Mouse (Mus musculus) myocyte (in vitro differentiated cells): ENCODE results near the gene Clip4.

Experiments used
- CEBPB ChIP-seq: IDR thresholded peaks from 2 replicates; pipeline ENCODE4 v1.6.1; 2011; ENCODE audit warnings: mild to moderate bottlenecking, moderate library complexity; ENCODE audit not compliant: poor library complexity, insufficient read depth, severe bottlenecking
- E2F4 ChIP-seq: IDR thresholded peaks from one replicate; pipeline ENCODE4 v1.6.1; 2011; ENCODE audit warnings: mild to moderate bottlenecking, control low read depth, moderate library complexity; ENCODE audit not compliant: insufficient read depth
- MAX ChIP-seq: IDR thresholded peaks from one replicate; pipeline ENCODE4 v1.6.1; 2011; ENCODE audit warnings: low read depth, mild to moderate bottlenecking, control low read depth
- POLR2A ChIP-seq: IDR thresholded peaks from one replicate; pipeline ENCODE4 v1.6.1; 2011; ENCODE audit warnings: low read depth, mild to moderate bottlenecking, control low read depth, moderate library complexity; ENCODE audit not compliant: insufficient read length
- POLR2AphosphoS2 ChIP-seq: IDR thresholded peaks from one replicate; pipeline ENCODE4 v1.6.1; 2011; ENCODE audit warnings: low read depth, control low read depth; ENCODE audit not compliant: insufficient read length
- TCF12 ChIP-seq: IDR thresholded peaks from one replicate; pipeline ENCODE4 v1.6.1; 2011; ENCODE audit warnings: mild to moderate bottlenecking, control low read depth; ENCODE audit not compliant: poor library complexity, insufficient read depth, severe bottlenecking
- USF1 ChIP-seq: IDR thresholded peaks from one replicate; pipeline ENCODE4 v1.6.1; 2011; ENCODE audit warnings: low read depth, mild to moderate bottlenecking, control low read depth, moderate library complexity

GRCm38 (mm10) chr17:71730655-71731054, 37.6 kb upstream of the Clip4 start:
- TF ChIP-seq MAX (no peak), CEBPB (no peak), POLR2A (no peak), POLR2AphosphoS2 (no peak), TCF12 (no peak), USF1 (no peak), E2F4 (no peak)
